ENCODE assay signal across 10 mouse cellular contexts in genomic region chr13:52904175-52904574, GRCm38 (mm10). TPM values are rescaled to one million over a fixed set of nuclear protein-coding genes. Genes with fewer than 3 reads are reported as not detected.
A peak's percentile ranks its signal among the peaks of the same experiment; 100 is the strongest.
DNase-seq lines count a peak whose midpoint lies in the region; ATAC-seq and TF ChIP-seq lines count a peak whose summit lies in the region.
"Had no signal": no experiment of that assay in that cellular context is flagged by ENCODE, and none has a peak within 500 bp of the region (broad histone marks: within the 10 kb centered on the region; RNA-seq: fewer than 3 reads in every experiment).

No protein-coding gene starts in this region.

- peaks cover 6% of the 10 kb centered on the region; the same call in 1 of the 2 replicates for H3K36me3 ChIP-seq in lung, embryonic 14.5 days (ENCODE audit: insufficient read depth)
- H3K36me3 ChIP-seq in embryonic facial prominence, embryonic 11.5 days (replicated peaks; ENCODE audit: control insufficient read depth, insufficient read depth, low read depth, low read length), result no peaks in the 10 kb centered on the region
- H3K36me3 ChIP-seq in hindbrain, embryonic 11.5 days (ENCODE audit: control insufficient read depth, insufficient read depth, low read length), result no peaks in the 10 kb centered on the region

- no peaks in the 10 kb centered on the region for H3K9me3 ChIP-seq in lung, embryonic 14.5 days (ENCODE audit: low read depth, low read length)
- H3K9me3 ChIP-seq in embryonic facial prominence, embryonic 11.5 days (replicated peaks; ENCODE audit: control insufficient read depth, low read length), result no peaks in the 10 kb centered on the region
- H3K9me3 ChIP-seq in hindbrain, embryonic 11.5 days (ENCODE audit: control insufficient read depth, low read length), result no peaks in the 10 kb centered on the region

- ATAC-seq in lung, embryonic 14.5 days (ENCODE audit: insufficient read depth), result peak; percentile 25; the same call in 1 of the 2 replicates
- ATAC-seq in embryonic facial prominence, embryonic 11.5 days (replicated peaks; ENCODE audit: insufficient number of reproducible peaks, low FRiP score, low TSS enrichment, low read depth), result no peak
- no peak for ATAC-seq in hindbrain, embryonic 11.5 days (ENCODE audit: low FRiP score)

- H3K4me2 ChIP-seq in lung, embryonic 14.5 days, result 0 out of 2 replicates have a peak overlapping the region, but pooled peaks have one; percentile 12
- H3K4me2 ChIP-seq in embryonic facial prominence, embryonic 11.5 days (ENCODE audit: low read depth, low read length), result no peak overlapping the region
- H3K4me2 ChIP-seq in hindbrain, embryonic 11.5 days (replicated peaks; ENCODE audit: low read depth, low read length), result no peak overlapping the region

- no peak overlapping the region for H3K4me3 ChIP-seq in lung, embryonic 14.5 days (ENCODE audit: low read depth, low read length)
- no peak overlapping the region for H3K4me3 ChIP-seq in embryonic facial prominence, embryonic 11.5 days (ENCODE audit: low read depth, low read length)
- H3K4me3 ChIP-seq in hindbrain, embryonic 11.5 days (ENCODE audit: low read depth, low read length), result no peak overlapping the region
- H3K4me3 ChIP-seq: myocyte had no signal

- no peaks in the 10 kb centered on the region for H3K27me3 ChIP-seq in lung, embryonic 14.5 days (ENCODE audit: insufficient read depth, low read length)
- no peaks in the 10 kb centered on the region for H3K27me3 ChIP-seq in embryonic facial prominence, embryonic 11.5 days (ENCODE audit: control insufficient read depth, insufficient read depth, low read length)
- H3K27me3 ChIP-seq in hindbrain, embryonic 11.5 days (ENCODE audit: control insufficient read depth, insufficient read depth, low read length), result no peaks in the 10 kb centered on the region

- 22% methylated on average over 6 of the region's 6 CpGs for WGBS in lung, embryonic 14.5 days
- WGBS in embryonic facial prominence, embryonic 11.5 days, result 22% methylated on average over 6 of the region's 6 CpGs
- WGBS in hindbrain, embryonic 11.5 days, result 54% methylated on average over 6 of the region's 6 CpGs

- peak; percentile 48 for DNase-seq in lung, embryonic 14.5 days
- DNase-seq in lung, adult 18-20 months, result no peak
- peak; percentile 47 for DNase-seq in embryonic facial prominence, embryonic 11.5 days (ENCODE audit: low spot score)
- DNase-seq in hindbrain, embryonic 11.5 days (ENCODE audit: low spot score), result no peak
- peak; percentile 20 for DNase-seq in retina, embryonic 14.5 days (ENCODE audit: low spot score)
- DNase-seq in gastrocnemius, postnatal 4 days (ENCODE audit: low spot score in 2 of 2), result no peak
- no peak for DNase-seq in urinary bladder, adult 2 months (ENCODE audit: low spot score)
- DNase-seq: gastrocnemius, postnatal 14 days; layer of hippocampus, adult 9-11 months had no signal

- peak overlapping the region; percentile 72 for H3K27ac ChIP-seq in lung, embryonic 14.5 days (ENCODE audit: low read depth)
- no peak overlapping the region for H3K27ac ChIP-seq in embryonic facial prominence, embryonic 11.5 days (replicated peaks; ENCODE audit: low read depth, low read length)
- H3K27ac ChIP-seq in hindbrain, embryonic 11.5 days (ENCODE audit: low read depth, low read length), result 0 out of 2 replicates have a peak overlapping the region, but pooled peaks have one; percentile 20

- TF ChIP-seq CTCF in lung, embryonic 14.5 days (IDR thresholded peaks at IDR 0.05; ENCODE audit: low read depth), result no peak

- H3K4me1 ChIP-seq in lung, embryonic 14.5 days (ENCODE audit: insufficient read depth), result peaks cover 14% of the 10 kb centered on the region; the same call in 1 of the 2 replicates
- no peaks in the 10 kb centered on the region; the same call in 1 of the 2 replicates for H3K4me1 ChIP-seq in embryonic facial prominence, embryonic 11.5 days (ENCODE audit: control insufficient read depth, insufficient read depth, low read length)
- no peaks in the 10 kb centered on the region; the same call in 1 of the 2 replicates for H3K4me1 ChIP-seq in hindbrain, embryonic 11.5 days (replicated peaks; ENCODE audit: control insufficient read depth, insufficient read depth, low read length)

- no peak overlapping the region for H3K9ac ChIP-seq in lung, embryonic 14.5 days
- no peak overlapping the region for H3K9ac ChIP-seq in embryonic facial prominence, embryonic 11.5 days (replicated peaks; ENCODE audit: low read length)
- no peak overlapping the region for H3K9ac ChIP-seq in hindbrain, embryonic 11.5 days (ENCODE audit: low read depth, low read length)

RNA-seq across cellular contexts. Expression of gene Auh, which starts 25.3 kb away (rescaled TPM):
- 32.3 and 34.8 TPM in 2 replicates for polyA plus RNA-seq in lung, embryonic 14.5 days (2014; fragmentation: Nextera tagmentation; extraction: Ambion mirVana)
- polyA plus RNA-seq in embryonic facial prominence, embryonic 11.5 days (2014; fragmentation: Nextera tagmentation; extraction: Ambion mirVana), result 32.8 and 33.1 TPM in 2 replicates
- polyA plus RNA-seq in hindbrain, embryonic 11.5 days (2014; fragmentation: Nextera tagmentation; extraction: Ambion mirVana), result 44.3 and 46.9 TPM in 2 replicates
- total RNA-seq in gastrocnemius, postnatal 4 days (2021), result 10 to 100 TPM; 46.6 to 47.2 TPM
- polyA plus RNA-seq in urinary bladder, adult 2 months (2012; rRNA removed), result 48.5 and 57.3 TPM in 2 replicates

Comparison
In these comparisons a context has a peak if more than half of its experiments do, and no peak if none do; other contexts are left out.
1. DNase-seq: peak in lung, embryonic 14.5 days (single experiment), embryonic facial prominence, embryonic 11.5 days (single experiment) and retina, embryonic 14.5 days (single experiment); none in lung, adult 18-20 months (0 of 2), hindbrain, embryonic 11.5 days (single experiment), gastrocnemius, postnatal 4 days (0 of 2) and urinary bladder, adult 2 months (single experiment).